Mouse (Mus musculus) mouse trophoblast stem cell (cell line): ENCODE measurements around the gene Gas2l1.
"Not testable (repeated sequence)": the region's sequence is repeated elsewhere in the genome, so short reads cannot be mapped to it uniquely, and the experiment has no call there.

ENCODE experiments used
- in situ Hi-C, 2 experiments: fragments of 300-500 bp; cut with MseI, MboI; formaldehyde crosslinking; loops; 2 replicates in 1 of 2; 3 replicates in 1 of 2; pipeline ENCODE4 v1.15.1; 2025

The Gas2l1 gene

DNA sequence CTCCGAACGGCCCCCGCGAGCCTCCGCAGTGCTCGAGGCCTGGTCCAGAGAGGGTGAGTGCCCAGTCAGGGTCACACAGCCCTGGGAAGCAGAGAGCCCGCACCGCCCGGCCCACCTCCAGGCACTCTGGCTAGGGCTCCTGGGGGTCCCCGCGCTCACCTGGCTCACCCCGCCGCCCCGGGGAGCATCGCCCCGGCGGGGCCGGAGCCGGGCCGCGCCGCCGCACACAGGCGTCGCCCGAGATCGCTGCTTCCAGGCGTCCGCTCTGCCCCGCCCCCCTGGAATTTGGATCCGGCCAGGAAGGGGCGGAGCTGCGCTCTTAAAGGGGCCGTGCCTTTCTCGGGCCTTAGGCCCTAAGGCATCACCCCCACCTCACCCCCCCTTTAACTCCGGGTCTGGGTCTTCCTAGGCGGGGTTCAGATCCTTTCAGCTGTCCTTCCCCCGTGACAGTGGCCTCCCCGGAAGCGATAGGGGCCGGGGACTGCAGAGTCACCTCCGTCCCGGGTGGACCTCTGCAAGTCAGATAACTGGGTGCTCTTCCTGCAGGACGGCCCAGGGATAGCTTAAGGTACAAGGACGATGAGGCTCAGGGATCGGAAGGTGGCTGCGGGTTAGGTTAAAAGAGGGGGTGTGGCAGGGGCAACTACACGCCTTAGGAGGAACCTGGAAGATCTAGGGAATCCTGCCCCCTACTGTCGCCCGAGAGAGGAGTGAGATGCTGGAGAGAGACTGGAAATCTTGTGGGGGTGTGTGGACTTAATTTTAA lies at the start of gene Gas2l1:
TSS of gene Gas2l1 (minus strand) at position 272 of the 766 bp plus-strand sequence.
- in situ Hi-C loops, result no loop called here

GRCm38 (mm10) chr11:5113645-5114044 lies 48.5 kb upstream of the Gas2l1 start:
- in situ Hi-C loops, result loop anchor here (10.0 kb wide), 1 partner anchor 171 kb away; no protein-coding TSS in a partner anchor

GRCm38 (mm10) chr11:5109441-5109840 lies 44.3 kb upstream of the Gas2l1 start:
- in situ Hi-C loops, result no loop called here

- in situ Hi-C loops, result no loop called here
Observed at GRCm38 (mm10) chr11:5103986-5104509, 38.9 kb upstream of the Gas2l1 start.

DNA sequence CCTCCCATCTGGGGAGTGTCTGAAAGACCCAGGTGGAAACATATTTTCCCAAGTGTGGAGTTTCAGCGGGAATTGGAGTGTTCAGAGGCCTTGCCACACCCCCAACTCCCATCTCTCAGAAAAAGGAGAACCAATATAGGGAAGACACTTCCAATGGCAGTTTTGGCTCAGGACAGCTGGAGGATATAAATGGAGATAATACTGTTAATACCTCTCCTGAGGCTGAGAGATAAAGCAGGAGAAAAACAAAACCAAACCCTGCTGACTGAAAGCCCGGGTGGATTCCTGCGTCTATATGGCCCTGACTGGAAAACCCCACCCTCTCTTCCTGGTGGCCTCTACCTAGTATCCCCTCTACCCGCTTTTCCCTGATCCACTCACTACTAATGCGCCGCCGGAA lies 37.3 kb upstream of the Gas2l1 start:
- in situ Hi-C loops, result no loop called here

DNA sequence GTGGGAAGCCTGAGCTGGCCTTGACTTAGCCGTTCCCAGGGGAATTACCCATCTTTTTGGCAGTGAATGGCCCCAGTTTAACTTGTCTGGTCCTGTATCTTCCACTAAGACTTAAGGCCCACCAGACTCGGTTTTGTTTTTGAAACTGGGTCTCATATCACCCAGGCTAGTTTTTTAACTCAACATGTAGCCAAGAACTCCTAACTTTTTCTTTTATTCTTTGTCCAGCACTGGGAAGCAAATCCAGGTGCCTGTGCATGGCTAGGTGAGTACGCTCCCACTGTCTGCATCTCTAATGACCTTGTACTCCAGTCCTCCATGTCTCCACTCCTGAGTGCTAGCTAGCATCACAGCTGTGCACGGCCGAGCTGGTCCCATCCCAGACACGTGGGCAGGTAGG lies 36.5 kb upstream of the Gas2l1 start:
- in situ Hi-C loops, result no loop called here

GRCm38 (mm10) chr11:5100801-5101200 lies 35.7 kb upstream of the Gas2l1 start:
- in situ Hi-C loops, result no loop called here

DNA sequence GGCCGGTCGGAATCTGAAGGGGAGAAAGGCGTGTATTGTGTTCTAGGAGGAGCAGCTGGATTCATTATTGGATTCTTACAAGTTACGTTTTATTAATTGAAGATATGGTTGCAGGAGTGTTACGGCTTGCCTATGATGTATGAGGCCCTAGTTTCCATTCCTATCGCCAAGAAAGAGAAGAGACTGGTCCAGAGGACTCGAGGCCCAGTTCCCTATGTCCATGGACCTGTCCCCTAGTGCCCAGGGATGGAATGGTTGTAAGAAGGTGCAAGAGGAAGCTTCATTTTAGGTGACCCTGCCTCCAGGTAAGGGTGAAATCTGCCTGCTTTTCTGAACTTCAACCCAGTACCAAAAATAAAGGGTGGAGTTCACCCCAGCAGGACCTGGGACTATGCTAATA lies 35.2 kb upstream of the Gas2l1 start:
- in situ Hi-C loops, result no loop called here

DNA sequence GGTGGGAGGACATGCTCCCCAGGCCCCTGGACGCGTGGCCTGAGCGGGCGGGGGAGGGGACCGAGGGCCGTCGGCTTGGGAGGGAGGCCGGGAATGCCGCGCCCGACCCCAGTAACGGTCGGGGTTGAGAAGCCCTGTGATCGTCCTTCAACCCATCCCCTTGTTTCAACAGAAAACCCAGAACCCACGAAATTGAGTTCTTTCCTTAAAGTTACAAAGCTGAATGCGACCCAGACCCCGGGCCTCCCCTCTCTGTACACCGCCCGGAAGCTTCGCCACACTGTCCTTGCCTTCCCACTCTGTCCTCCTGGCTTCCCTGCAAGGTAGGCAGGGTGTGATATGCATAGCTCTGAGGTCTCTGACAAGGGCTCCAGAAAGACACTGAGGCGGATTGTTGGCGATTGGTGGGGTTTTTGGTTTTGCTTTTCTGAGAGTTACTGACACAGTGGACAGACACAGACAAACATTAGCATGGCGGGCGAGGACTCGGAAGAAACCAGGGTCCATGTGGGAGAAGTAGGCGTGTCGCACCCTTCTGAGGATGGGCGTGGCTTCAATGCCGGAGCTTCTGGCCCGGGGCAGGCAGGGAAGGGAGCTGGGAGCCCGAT lies 34.6 kb upstream of the Gas2l1 start:
- in situ Hi-C loops, result no loop called here

DNA sequence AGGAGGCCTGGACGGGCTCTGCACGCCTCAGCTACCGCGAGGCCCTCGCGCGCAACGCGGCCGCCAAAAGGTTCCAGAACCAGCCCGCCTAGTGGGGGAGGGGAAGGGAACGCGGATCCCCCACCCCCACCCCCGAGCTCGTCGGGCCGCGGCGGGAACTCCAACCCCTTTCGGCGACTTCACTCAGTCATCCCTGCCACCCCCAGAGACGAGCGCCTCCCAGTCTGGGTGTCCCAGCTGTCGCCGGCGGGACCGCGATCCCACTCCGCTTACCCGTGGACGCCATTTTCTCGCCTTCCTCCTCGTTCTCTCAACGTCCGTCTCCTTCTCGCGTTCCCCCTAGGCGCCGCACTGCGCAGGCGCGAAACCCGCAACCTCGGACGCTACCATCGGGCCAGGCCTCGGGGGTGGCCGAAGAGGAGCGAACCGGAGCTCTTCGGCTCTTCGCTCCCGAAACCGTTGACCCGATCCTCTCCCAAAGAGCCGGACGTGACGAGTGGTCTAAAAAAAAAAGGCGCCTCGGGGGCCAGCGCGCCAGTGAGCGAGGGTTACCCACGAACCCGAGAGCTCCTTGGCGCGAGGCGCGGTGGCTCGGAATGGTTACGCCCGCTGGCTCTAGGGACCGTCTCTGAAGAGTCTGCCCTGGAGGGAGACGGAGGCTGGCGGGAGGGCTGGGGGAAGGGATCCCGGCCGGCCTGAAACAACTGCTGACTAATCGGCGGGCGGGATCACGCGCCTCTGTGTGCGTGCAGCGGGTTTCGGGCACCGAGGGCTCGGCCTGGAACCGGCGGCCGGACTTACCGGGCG lies 33.8 kb upstream of the Gas2l1 start, which contains the start of the genes Rhbdd3 and Ewsr1:
TSS of gene Rhbdd3 (plus strand) at position 191 of the 807 bp plus-strand sequence.
TSS of gene Ewsr1 (minus strand) at position 531 of the 807 bp plus-strand sequence.
- in situ Hi-C loops, result no loop called here

DNA sequence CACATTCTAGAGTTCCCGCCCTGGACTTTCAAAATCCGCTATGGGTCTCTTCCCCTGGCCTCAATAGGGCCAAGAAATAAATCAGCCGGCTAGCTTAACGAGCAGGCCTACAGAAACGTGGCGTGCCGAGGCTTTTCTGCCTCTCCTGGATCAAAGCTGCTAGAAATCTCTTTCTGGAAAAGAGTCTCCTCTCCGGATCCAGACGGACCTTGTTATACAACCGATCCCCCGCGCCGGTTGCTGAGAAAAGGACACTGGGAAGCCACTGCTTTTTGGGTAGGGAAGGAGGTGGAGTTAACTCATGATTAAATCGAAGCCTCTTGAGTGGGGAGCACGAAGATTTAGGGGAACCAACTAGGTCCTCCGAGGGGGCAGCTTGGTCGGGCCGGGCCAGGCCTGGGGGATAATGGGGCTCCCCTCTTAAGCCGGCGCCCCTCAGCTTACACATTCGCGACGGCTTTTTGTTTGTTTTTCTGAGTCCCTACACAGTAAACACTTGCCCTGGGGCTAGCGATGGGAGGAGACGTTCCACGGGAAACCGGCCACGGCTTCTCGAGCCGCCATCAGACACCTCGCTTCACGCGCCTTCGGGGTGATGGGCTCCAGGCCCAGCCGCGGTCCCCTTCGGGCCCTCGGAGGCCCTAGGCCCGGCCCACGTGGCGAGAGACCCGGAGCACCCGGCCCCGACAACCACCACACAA lies 33.1 kb upstream of the Gas2l1 start:
- in situ Hi-C loops, result no loop called here

DNA sequence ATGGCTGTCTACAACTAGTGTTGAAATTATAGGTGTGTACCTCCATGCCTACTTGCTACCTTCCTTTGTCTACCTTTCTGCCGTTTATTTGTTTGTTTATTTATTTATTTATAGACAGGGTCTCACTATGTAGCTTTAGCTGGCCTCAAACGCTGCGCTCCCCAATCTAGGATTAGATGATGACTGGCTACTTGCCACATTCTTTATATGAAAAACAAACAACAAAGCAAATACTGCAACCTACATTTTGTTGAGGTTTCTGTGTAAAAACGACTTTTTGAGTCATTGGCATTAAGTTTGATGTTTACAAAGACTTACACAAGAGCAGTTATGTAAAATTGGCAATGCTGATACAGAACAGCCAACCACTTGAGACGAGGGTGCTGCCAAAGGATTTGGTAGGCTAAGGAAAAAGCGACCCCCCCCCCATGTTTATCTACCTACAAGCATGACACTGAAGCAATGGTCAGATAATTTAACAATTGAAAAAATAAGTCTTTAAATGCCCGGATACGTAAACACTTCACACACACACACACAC lies 31.4 kb upstream of the Gas2l1 start:
- in situ Hi-C loops, result no loop called here

DNA sequence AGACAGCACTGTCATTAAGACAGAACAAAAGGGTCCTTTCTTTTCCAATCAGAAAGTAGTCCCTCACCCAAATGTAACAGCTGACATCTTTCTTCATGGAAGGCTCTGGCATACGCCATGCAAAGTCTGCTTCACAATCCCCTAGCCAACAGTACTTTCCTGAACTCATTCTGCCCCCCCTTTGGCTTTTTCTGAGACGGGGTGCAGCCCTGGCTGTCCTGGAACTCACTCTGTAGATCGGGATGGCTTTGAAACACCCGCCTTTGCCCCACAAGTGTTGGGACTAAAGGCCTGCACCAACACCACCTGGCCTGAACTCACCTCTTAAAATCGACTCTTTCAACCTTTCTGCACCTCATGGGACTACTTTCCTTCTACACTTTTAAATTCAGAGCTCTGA lies 30.8 kb upstream of the Gas2l1 start:
- in situ Hi-C loops, result no loop called here

GRCm38 (mm10) chr11:5091706-5092105 lies 26.6 kb upstream of the Gas2l1 start:
- in situ Hi-C loops, result no loop called here

DNA sequence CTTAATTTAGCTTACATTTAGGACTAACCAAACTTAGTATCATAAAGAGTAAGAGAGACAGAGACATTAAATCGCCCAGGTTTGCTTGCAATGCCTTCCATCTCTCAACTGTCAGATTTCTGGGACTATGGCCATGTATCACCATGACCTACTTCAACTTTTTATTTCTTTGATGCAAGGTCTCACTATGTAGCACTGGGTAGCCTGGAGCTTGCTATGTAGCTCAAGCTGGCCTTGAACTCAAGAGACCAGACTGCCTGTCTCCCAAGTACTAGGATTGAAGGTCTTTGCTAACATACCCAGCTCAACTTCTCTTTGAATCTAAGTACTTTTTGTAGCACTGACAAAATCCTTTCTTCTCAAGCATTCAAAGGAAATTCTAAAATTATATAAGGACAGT lies 24.0 kb upstream of the Gas2l1 start:
- in situ Hi-C loops, result no loop called here

DNA sequence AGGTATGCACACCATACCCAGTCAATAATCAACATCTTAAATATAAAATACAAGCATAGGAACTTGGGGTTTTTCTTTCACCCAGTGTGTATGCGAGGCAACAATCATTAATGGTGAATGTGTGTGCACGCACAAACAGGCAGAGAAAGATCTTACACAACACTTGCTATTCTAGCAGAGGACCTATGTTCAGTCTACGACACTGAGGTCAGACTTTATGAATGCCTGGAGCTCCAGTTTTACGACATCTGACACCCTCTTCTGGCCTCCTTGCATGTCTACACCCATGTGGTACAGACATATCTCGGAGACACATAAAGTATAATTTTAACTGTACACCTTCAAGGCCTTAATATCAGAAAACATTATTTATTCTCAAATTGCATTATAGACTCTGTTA lies 11.7 kb upstream of the Gas2l1 start:
- in situ Hi-C loops, result not testable (repeated sequence)

DNA sequence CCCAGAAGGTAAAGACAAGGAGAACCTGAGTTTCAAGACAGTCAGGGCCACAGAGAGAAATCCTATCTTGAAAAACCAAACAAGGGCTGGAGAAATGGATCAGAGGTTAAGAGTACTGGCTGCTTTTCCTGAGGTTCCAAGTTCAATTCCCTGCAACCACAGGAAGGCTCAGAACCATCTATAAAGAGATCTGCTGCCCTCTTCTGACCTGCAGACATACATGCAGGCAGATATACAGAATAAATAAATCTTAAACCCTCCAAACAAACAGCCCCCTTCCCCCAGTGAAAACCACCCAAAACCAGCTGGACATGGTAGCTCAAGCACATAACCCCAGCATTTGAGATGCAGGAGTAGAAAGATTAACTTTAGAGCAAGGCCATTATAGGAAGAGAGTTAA lies 10.6 kb upstream of the Gas2l1 start:
- in situ Hi-C loops, result no loop called here

DNA sequence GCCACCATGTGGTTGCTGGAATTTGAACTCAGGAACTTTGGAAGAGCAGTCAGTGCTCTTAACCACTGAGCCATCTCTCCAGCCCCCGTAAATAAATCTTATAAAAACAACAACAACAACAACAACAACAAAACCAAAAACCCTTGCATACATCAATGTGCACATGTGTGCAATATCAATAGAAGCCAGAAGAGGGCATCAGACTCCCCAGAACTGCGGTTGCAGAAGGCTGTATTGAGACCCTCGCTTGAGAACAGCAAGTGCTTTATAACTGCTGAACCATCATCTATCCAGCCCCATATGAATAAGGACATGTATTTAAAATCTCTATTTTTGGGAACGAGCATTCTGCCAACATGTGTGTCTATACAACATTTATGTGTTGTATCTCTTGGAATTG lies 9.8 kb upstream of the Gas2l1 start:
- in situ Hi-C loops, result no loop called here

DNA sequence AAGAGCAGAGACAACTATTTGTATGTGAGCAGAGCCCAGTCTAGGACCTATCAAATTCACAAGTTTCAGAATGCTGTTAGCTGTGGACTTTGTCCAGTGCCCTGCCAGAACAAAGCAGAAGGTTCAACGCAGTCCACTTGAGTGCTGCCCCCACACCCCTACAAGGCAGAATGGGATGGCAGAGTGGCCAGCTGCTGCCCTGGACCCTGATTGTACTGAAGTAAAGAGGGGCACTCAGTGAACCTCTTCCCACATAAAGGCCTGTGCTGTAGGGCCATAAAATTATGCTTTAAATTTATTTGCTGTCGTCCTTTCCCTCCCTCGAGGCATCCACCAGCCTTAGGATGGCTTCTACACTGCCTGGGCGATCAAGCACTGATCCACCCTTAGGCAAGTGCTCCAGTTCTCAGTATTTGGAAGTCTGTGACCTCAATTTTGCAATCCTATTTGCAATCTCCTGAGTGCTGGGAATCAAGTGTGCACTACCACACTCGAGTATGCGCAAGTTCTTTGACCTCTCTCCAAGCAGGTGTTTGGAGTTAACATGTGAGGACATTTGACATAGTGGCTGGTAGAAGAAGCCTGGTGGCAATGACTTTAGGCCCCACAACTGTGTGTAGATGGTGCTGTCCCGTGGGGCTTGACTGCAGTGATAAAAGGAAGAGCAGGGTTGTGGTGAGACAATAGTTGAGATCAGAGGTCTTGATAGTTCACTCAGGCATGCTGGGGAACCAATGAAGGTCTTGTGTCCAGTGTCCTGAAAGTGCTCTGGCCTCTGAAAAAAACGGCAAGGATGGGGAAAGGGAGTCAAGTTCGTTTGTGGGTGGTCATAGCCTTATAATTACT lies 3.2 kb upstream of the Gas2l1 start:
- in situ Hi-C loops, result no loop called here

- in situ Hi-C loops, result no loop called here
Observed at GRCm38 (mm10) chr11:5067063-5067462, 1.9 kb upstream of the Gas2l1 start.
